Mouse (Mus musculus) ES-Bruce4 (cell line): ENCODE data around the gene 4930523C07Rik. TPM values are rescaled to one million over a fixed set of nuclear protein-coding genes. Genes with fewer than 3 reads are reported as not detected.

Experiments
- H3K27ac ChIP-seq: 2 replicates; pipeline ENCODE4 v1.5.1; 2012; ENCODE audit warnings: low read length, inconsistent platforms; ENCODE audit not compliant: insufficient read depth
- H3K27me3 ChIP-seq: 2 replicates; pipeline ENCODE4 v1.6.1; 2012; ENCODE audit warnings: mild to moderate bottlenecking, low read length, inconsistent platforms; ENCODE audit not compliant: control insufficient read depth, poor library complexity, insufficient read depth, severe bottlenecking
- H3K36me3 ChIP-seq: 2 replicates; pipeline ENCODE4 v1.6.1; 2012; ENCODE audit warnings: inconsistent platforms, mild to moderate bottlenecking, low read length, moderate library complexity; ENCODE audit not compliant: control insufficient read depth, poor library complexity, insufficient read depth, severe bottlenecking
- H3K4me1 ChIP-seq: one replicate; pipeline ENCODE4 v1.8.1; 2011; ENCODE audit warnings: low read length; ENCODE audit not compliant: control insufficient read depth, insufficient read depth
- H3K4me3 ChIP-seq: 2 replicates; pipeline ENCODE4 v1.5.1; 2011; ENCODE audit warnings: low read depth, mild to moderate bottlenecking, low read length
- H3K9ac ChIP-seq: 2 replicates; pipeline ENCODE4 v1.6.1; 2012; ENCODE audit warnings: low read depth, mild to moderate bottlenecking, inconsistent platforms; ENCODE audit not compliant: poor library complexity, severe bottlenecking
- H3K9me3 ChIP-seq: replicated peaks from 2 replicates; pipeline ENCODE4 v1.6.1; 2012; ENCODE audit warnings: mild to moderate bottlenecking, low read length, inconsistent platforms; ENCODE audit not compliant: control insufficient read depth, poor library complexity, insufficient read depth, severe bottlenecking
- CTCF ChIP-seq: IDR thresholded peaks from one replicate; pipeline ENCODE4 v1.8.1; 2011; ENCODE audit warnings: low read depth, low read length
- EP300 ChIP-seq: IDR thresholded peaks from 2 replicates; pipeline ENCODE4 v1.6.1; 2011; ENCODE audit warnings: low read depth, low read length; ENCODE audit not compliant: insufficient read depth
- POLR2A ChIP-seq: IDR thresholded peaks from one replicate; pipeline ENCODE4 v1.8.1; 2011; ENCODE audit warnings: low read length; ENCODE audit not compliant: insufficient read depth
- polyA plus RNA-seq: library from polyadenylated mRNA; stranded (reverse); fragments of >200 nt; gene quantifications from 2 replicates; pipeline ENCODE4 v1.2.4, GENCODE M21; 2011; ENCODE audit warnings: low read depth; ENCODE audit not compliant: missing spikeins, insufficient read depth, insufficient read length

Gene 4930523C07Rik
- polyA plus RNA-seq, 1 experiment, result 0.72 TPM

DNA sequence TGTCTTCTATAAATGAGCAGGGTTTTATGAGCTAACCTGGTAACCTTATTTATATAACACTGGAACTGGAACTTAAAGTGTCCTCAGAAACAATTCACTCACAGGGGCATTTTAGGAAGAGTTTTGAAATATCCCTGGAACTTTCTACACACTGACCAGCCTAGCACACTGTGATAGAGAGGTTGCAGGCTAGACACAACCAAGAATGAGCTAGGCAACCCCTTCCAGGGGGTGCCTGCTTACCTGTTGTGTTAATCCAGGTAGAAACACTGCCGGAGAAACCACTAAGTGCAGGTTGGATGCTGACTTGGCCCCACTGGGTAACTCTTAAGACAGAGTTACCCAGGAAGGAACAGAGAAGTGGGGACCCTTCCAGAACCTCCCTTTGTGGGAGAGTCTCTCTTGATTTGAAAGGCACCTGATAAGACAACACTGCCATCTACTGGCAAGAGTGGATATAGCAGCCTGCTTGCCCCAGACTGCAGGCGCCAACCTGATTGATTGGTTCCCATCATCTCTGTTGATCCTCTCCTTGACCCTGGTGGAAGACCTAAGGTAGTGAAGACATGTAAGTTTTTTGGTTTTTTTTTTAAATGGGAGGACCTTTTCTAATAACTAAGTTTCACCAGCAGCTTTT, 36.7 kb downstream of the 4930523C07Rik start:
- H3K27ac ChIP-seq, result no peak overlapping the region
- no peaks in the 10 kb centered on the region for H3K4me1 ChIP-seq
- no peaks in the 10 kb centered on the region for H3K27me3 ChIP-seq
- H3K9ac ChIP-seq, result no peak overlapping the region
- TF ChIP-seq POLR2A (no peak), CTCF (peak; percentile 71), EP300 (no peak)
- H3K36me3 ChIP-seq, result no peaks in the 10 kb centered on the region
- no peak overlapping the region for H3K4me3 ChIP-seq
- no peaks in the 10 kb centered on the region for H3K9me3 ChIP-seq

DNA sequence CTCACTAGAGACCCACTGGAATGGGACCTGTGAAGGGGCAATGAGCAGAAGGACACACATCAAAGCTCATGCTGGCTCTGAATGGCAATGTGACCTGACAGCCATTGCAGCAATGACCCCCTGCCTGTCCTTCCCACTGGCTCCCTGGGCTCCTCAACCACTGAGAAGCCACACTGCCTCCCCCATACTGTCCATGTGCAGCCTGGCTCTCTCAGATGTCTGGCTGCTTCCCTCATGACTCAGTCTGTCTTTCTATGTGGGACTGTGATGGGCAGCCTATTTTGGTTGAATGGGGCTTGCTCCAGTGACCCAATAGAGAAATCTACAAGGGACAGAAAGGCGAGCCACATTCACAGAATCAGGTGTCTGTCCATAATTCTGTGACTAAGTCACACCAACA, 38.5 kb downstream of the 4930523C07Rik start:
- Histone ChIP-seq H3K4me1 (no peaks in the 10 kb centered on the region), H3K9ac (no peak overlapping the region), H3K27me3 (no peaks in the 10 kb centered on the region), H3K27ac (no peak overlapping the region), H3K4me3 (no peak overlapping the region), H3K36me3 (no peaks in the 10 kb centered on the region), H3K9me3 (no peaks in the 10 kb centered on the region)
- TF ChIP-seq EP300 (no peak), CTCF (no peak), POLR2A (no peak)

DNA sequence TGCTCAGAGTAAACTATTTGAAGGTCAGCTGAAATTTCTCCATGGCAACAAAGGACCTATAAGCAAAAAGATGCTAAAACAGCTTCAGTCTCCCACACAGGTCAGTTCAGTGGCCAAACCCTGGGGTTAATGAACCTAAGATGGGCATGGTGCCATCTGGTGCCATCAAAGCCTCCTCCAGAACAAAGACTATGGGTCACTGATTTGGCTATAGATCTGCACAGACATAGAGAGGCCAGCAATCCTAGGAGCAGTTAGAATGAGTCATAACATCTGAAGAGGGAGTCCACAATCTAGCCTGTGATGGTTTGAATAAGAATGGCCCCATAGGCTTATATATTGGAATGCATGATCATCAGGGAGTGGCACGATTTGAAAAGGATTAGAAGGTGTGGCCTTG, 40.1 kb downstream of the 4930523C07Rik start:
- TF ChIP-seq POLR2A (no peak), CTCF (no peak), EP300 (no peak)
- H3K27me3 ChIP-seq, result no peaks in the 10 kb centered on the region

DNA sequence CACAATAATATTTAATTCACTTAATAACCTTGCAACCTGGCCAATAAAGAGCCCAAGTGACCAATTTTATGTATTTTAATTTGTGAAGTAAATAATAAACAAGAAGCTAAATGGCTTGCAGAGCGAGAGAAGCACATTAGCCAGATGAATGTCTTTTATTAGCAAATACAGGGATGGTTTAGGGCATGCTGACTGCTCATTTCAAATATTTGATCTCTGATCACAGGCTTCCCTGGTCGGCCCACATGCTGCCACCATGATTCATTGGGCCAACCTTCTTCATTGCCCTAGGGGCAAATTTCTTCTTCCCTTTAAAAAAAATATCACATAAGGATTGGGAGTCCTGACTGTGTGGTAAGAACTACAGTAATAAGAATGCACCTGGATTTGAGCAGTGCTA, 42.5 kb downstream of the 4930523C07Rik start:
- no peaks in the 10 kb centered on the region for H3K36me3 ChIP-seq
- H3K4me1 ChIP-seq, result no peaks in the 10 kb centered on the region
- no peak for TF ChIP-seq POLR2A
- no peak for TF ChIP-seq CTCF
- no peak for TF ChIP-seq EP300
- no peak overlapping the region for H3K4me3 ChIP-seq
- no peaks in the 10 kb centered on the region for H3K27me3 ChIP-seq
- H3K9ac ChIP-seq, result no peak overlapping the region
- H3K9me3 ChIP-seq, result no peaks in the 10 kb centered on the region
- H3K27ac ChIP-seq, result no peak overlapping the region

More for the DNA sequence above, 40.1 kb downstream of the 4930523C07Rik start:
- H3K4me1 ChIP-seq, result no peaks in the 10 kb centered on the region
- H3K27ac ChIP-seq, result no peak overlapping the region
- H3K4me3 ChIP-seq, result no peak overlapping the region
- no peak overlapping the region for H3K9ac ChIP-seq
- H3K36me3 ChIP-seq, result no peaks in the 10 kb centered on the region
- H3K9me3 ChIP-seq, result no peaks in the 10 kb centered on the region

DNA sequence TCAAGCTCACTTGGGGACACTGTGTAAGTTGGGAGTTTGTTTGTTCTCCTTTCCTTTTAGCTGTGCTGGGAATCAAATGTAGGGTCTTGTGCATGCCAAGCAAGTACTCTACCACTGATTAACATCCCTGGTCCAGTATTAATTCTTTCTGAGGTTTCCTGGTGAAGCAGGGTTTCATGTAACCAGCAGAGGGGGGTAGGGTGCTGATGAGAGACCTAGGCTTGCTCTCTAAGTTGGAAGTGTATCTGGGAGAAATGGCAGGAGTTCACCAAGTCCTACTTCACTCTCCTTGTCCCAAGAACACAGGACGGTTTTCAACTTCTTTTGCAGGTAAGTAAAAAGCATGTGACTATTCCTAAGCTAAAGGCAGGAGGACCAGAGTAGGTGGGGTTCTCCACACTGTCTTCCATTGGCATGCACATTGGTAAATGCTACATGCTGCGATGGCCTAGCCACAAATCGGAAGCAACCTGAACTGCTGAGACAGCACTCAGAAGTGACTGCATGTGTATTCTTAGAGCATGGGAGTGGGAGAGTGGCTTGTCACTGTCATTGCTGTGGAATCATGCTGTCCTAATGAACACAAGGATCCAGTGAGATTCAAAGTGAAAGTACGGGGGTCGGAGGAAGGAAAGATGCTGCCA, 55.6 kb downstream of the 4930523C07Rik start:
- TF ChIP-seq POLR2A (no peak), CTCF (no peak), EP300 (no peak)
- Histone ChIP-seq H3K9ac (no peak overlapping the region), H3K4me3 (no peak overlapping the region), H3K27ac (no peak overlapping the region), H3K4me1 (no peaks in the 10 kb centered on the region), H3K9me3 (no peaks in the 10 kb centered on the region), H3K27me3 (no peaks in the 10 kb centered on the region), H3K36me3 (no peaks in the 10 kb centered on the region)

DNA sequence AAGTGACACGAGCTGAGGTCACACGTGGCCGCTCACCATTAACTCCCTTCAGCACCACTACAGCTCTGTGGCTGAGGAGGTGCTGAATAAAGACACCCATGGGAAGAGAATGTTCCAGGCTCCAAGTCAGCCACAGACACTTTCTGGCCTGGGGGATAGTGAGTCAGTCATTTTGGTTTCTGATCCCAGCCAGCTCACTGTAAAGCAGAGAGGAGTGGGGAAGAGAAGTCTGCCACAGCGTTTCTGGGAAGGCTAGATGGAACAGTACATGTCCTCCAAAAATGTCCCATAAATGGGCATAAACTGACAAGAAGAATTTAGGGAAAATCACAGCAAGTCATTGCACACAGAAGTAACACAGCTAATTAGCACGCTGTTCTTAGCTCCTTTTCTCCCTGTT, 56.8 kb downstream of the 4930523C07Rik start:
- TF ChIP-seq POLR2A (no peak), CTCF (no peak), EP300 (no peak)

More for the DNA sequence above, 56.8 kb downstream of the 4930523C07Rik start:
- Histone ChIP-seq H3K4me3 (no peak overlapping the region), H3K27me3 (no peaks in the 10 kb centered on the region), H3K9me3 (no peaks in the 10 kb centered on the region), H3K4me1 (no peaks in the 10 kb centered on the region), H3K27ac (no peak overlapping the region), H3K9ac (no peak overlapping the region), H3K36me3 (no peaks in the 10 kb centered on the region)
